Mouse (Mus musculus) MEL (cell line): ENCODE measurements at regions not wholly inside any gene's neighbourhood (a gene's known extent, or its start where the extent isn't known, plus 50 kb on each side); places are given as distances from the start of the nearest gene placed in this dataset.

Experiments used
- BHLHE40 ChIP-seq: IDR thresholded peaks from 2 replicates; pipeline ENCODE4 v1.6.1; 2012; ENCODE audit warnings: low read depth, mild to moderate bottlenecking, inconsistent platforms, low read length, improper control_type of control experiment, borderline replicate concordance
- CTCF ChIP-seq, 3 experiments: IDR thresholded peaks in 2 of 3; conservative IDR thresholded peaks in 1 of 3; 2 replicates each; pipeline ENCODE4 v1.5.1; 2011 to 2012; ENCODE audit warnings: low read length in 3 of 3, low read depth in 2 of 3, mild to moderate bottlenecking in 2 of 3, improper control_type of control experiment in 1 of 3, inconsistent platforms in 1 of 3, mixed read lengths in 1 of 3, moderate library complexity in 1 of 3; ENCODE audit not compliant: control insufficient read depth in 1 of 3, insufficient read depth in 1 of 3, poor library complexity in 1 of 3, severe bottlenecking in 1 of 3
- EP300 ChIP-seq, 2 experiments: IDR thresholded peaks; 2 replicates each; pipeline ENCODE4 v1.6.1; 2011; ENCODE audit warnings: improper control_type of control experiment in 2 of 2, low read length in 2 of 2, low read depth in 1 of 2, mild to moderate bottlenecking in 1 of 2
- GABPA ChIP-seq: IDR thresholded peaks from 2 replicates; pipeline ENCODE4 v1.6.1; 2012; ENCODE audit warnings: low read depth, mild to moderate bottlenecking, inconsistent platforms, low read length, improper control_type of control experiment, moderate library complexity
- GATA1 ChIP-seq: IDR thresholded peaks from 2 replicates; pipeline ENCODE4 v1.6.1; 2011; ENCODE audit warnings: low read depth, low read length, improper control_type of control experiment
- MAZ ChIP-seq: IDR thresholded peaks from 2 replicates; pipeline ENCODE4 v1.6.1; 2012; ENCODE audit warnings: low read depth, mild to moderate bottlenecking, inconsistent platforms, low read length, improper control_type of control experiment
- NRF1 ChIP-seq: IDR thresholded peaks from 2 replicates; pipeline ENCODE4 v1.6.1; 2014; ENCODE audit warnings: low read depth, mild to moderate bottlenecking, inconsistent platforms, low read length, improper control_type of control experiment, moderate library complexity; ENCODE audit not compliant: poor library complexity, insufficient read depth, severe bottlenecking
- POLR2A ChIP-seq, 2 experiments: IDR thresholded peaks; 2 replicates each; pipeline ENCODE4 v1.6.1; 2011 to 2012; ENCODE audit warnings: low read length in 2 of 2, mild to moderate bottlenecking in 2 of 2, control low read depth in 1 of 2, improper control_type of control experiment in 1 of 2, low read depth in 1 of 2, moderate library complexity in 1 of 2; ENCODE audit not compliant: control insufficient read depth in 1 of 2, insufficient read depth in 1 of 2, poor library complexity in 1 of 2
- RAD21 ChIP-seq: IDR thresholded peaks from 2 replicates; pipeline ENCODE4 v1.6.1; 2011; ENCODE audit warnings: mild to moderate bottlenecking, low read depth, low read length, improper control_type of control experiment
- UBTF ChIP-seq: IDR thresholded peaks from 2 replicates; pipeline ENCODE4 v1.6.1; 2012; ENCODE audit warnings: low read depth, mild to moderate bottlenecking, inconsistent platforms, low read length, improper control_type of control experiment, moderate library complexity, borderline replicate concordance; ENCODE audit not compliant: insufficient read depth
- USF1 ChIP-seq: IDR thresholded peaks from 2 replicates; pipeline ENCODE4 v1.6.1; 2014; ENCODE audit warnings: low read depth, mild to moderate bottlenecking, inconsistent platforms, low read length, improper control_type of control experiment, moderate library complexity
- ZNF384 ChIP-seq: IDR thresholded peaks from 2 replicates; pipeline ENCODE4 v1.6.1; 2012; ENCODE audit warnings: low read depth, mild to moderate bottlenecking, inconsistent platforms, low read length, improper control_type of control experiment

DNA sequence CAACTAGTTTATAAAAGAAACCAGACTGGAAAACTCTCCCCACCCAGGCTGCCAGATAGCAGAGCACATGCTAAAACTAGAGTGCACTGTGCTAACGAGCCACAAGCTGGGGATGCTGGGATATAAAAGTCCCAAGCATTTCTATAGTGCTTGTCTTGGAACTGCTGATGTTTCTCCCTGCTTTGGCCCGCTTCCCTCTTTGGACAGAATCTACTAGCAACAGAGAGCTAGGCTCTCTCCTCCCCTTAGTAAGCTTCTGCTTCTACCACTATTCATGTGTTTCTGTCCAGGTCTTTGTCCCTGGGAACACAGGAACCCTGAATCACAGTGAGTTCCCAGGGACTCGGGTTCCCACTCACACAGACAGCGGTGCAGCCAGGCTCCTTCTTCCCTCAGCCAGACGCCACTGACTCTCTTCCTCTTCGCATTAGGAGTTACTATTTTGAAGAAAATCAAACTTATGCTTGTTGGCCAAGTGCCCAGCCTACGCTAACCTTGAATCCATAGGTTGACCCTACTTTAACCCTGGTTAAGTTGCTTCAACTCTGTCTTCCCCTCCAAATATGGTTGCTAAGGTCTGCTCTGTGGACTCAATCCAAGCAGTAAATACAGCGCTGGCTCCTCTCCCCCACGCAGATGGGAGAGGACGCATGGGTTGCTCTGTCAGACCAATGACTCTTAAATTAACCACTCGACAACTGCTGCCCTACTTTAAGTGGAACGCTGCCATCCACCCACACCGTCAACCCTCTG, 113.4 kb upstream of the Dapk1 start:
- no peak for TF ChIP-seq UBTF
- TF ChIP-seq EP300 (IDR thresholded peaks at IDR 0.05; ENCODE audit: low read depth in 1 of 2, low read length in 2 of 2): no peak
- no peak for TF ChIP-seq NRF1
- no peak for TF ChIP-seq GATA1
- TF ChIP-seq CTCF (IDR thresholded peaks at IDR 0.05 in 2 of 3, conservative IDR thresholded peaks at IDR 0.05 in 1 of 3; ENCODE audit: control insufficient read depth in 1 of 3, insufficient read depth in 1 of 3, low read depth in 2 of 3, low read length in 3 of 3, poor library complexity in 1 of 3, severe bottlenecking in 1 of 3): no peak
- TF ChIP-seq ZNF384: no peak
- no peak for TF ChIP-seq GABPA
- TF ChIP-seq MAZ: no peak
- TF ChIP-seq RAD21: no peak
- no peak for TF ChIP-seq POLR2A (IDR thresholded peaks at IDR 0.05; ENCODE audit: control insufficient read depth in 1 of 2, insufficient read depth in 1 of 2, low read depth in 1 of 2, low read length in 2 of 2, poor library complexity in 1 of 2)
- TF ChIP-seq USF1: no peak
- TF ChIP-seq BHLHE40: no peak
